Mouse (Mus musculus): ENCODE data around the gene Armc7. TPM values are rescaled to one million over a fixed set of nuclear protein-coding genes. Genes with fewer than 3 reads are reported as not detected.

Armc7 gene
- total and polyA plus RNA-seq, 3 experiments, result 6.0 to 24.4 (median 7.8) TPM

GRCm38 (mm10) chr11:115457405-115457804 lies 18.1 kb upstream of the Armc7 start:
- Histone ChIP-seq H3K9me3 (replicated peaks) (no peaks in the 10 kb centered on the region; the same call in 1 of the 2 replicates), H3K27me3 (ENCODE audit: insufficient read depth, low read length) (peaks cover 21% of the 10 kb centered on the region), H3K4me3 (ENCODE audit: low read depth, low read length) (no peak overlapping the region), H3K4me1 (ENCODE audit: insufficient read depth, low read depth, low read length) (no peaks in the 10 kb centered on the region), H3K36me3 (replicated peaks) (no peaks in the 10 kb centered on the region)
- TF ChIP-seq CTCF (IDR thresholded peaks at IDR 0.05; ENCODE audit: low read depth, low read length) (no peak), TAL1 (conservative IDR thresholded peaks at IDR 0.05; ENCODE audit: low read depth, low read length) (no peak), GATA2 (IDR thresholded peaks at IDR 0.05; ENCODE audit: borderline replicate concordance, low read depth, low read length) (no peak), POLR2AphosphoS5 (IDR thresholded peaks at IDR 0.05; ENCODE audit: insufficient replicate concordance, low read depth, low read length) (no peak), GATA1 (IDR thresholded peaks at IDR 0.05; ENCODE audit: borderline replicate concordance, low read length) (no peak)
- DNase-seq (ENCODE audit: low spot score), result no peak
- no peak for ATAC-seq (ENCODE audit: extremely low read depth, insufficient number of reproducible peaks, low FRiP score, poor library complexity, severe bottlenecking)

- TF ChIP-seq POLR2AphosphoS5 (IDR thresholded peaks at IDR 0.05; ENCODE audit: insufficient replicate concordance, low read depth, low read length) (no peak), CTCF (IDR thresholded peaks at IDR 0.05; ENCODE audit: low read depth, low read length) (no peak), GATA2 (IDR thresholded peaks at IDR 0.05; ENCODE audit: borderline replicate concordance, low read depth, low read length) (no peak), GATA1 (IDR thresholded peaks at IDR 0.05; ENCODE audit: borderline replicate concordance, low read length) (no peak), TAL1 (conservative IDR thresholded peaks at IDR 0.05; ENCODE audit: low read depth, low read length) (no peak)
- no peaks in the 10 kb centered on the region for H3K4me1 ChIP-seq (ENCODE audit: insufficient read depth, low read depth, low read length)
- peaks cover 40% of the 10 kb centered on the region for H3K27me3 ChIP-seq (ENCODE audit: insufficient read depth, low read length)
- no peaks in the 10 kb centered on the region for H3K9me3 ChIP-seq (replicated peaks)
- no peaks in the 10 kb centered on the region for H3K36me3 ChIP-seq (replicated peaks)
- H3K4me3 ChIP-seq (ENCODE audit: low read depth, low read length), result no peak overlapping the region
- ATAC-seq (ENCODE audit: extremely low read depth, insufficient number of reproducible peaks, low FRiP score, poor library complexity, severe bottlenecking) (no peak), DNase-seq (ENCODE audit: low spot score) (no peak)
Observed at GRCm38 (mm10) chr11:115460976-115461375, 14.5 kb upstream of the Armc7 start.

GRCm38 (mm10) chr11:115461846-115462242 lies 13.6 kb upstream of the Armc7 start:
- no peaks in the 10 kb centered on the region for H3K36me3 ChIP-seq (replicated peaks)
- TF ChIP-seq GATA1 (IDR thresholded peaks at IDR 0.05; ENCODE audit: borderline replicate concordance, low read length), result no peak
- TF ChIP-seq POLR2AphosphoS5 (IDR thresholded peaks at IDR 0.05; ENCODE audit: insufficient replicate concordance, low read depth, low read length), result no peak
- TF ChIP-seq TAL1 (conservative IDR thresholded peaks at IDR 0.05; ENCODE audit: low read depth, low read length), result no peak
- TF ChIP-seq CTCF (IDR thresholded peaks at IDR 0.05; ENCODE audit: low read depth, low read length), result no peak
- no peak for TF ChIP-seq GATA2 (IDR thresholded peaks at IDR 0.05; ENCODE audit: borderline replicate concordance, low read depth, low read length)
- H3K9me3 ChIP-seq (replicated peaks), result no peaks in the 10 kb centered on the region
- H3K27me3 ChIP-seq (ENCODE audit: insufficient read depth, low read length), result peaks cover 47% of the 10 kb centered on the region
- no peak overlapping the region for H3K4me3 ChIP-seq (ENCODE audit: low read depth, low read length)
- no peaks in the 10 kb centered on the region for H3K4me1 ChIP-seq (ENCODE audit: insufficient read depth, low read depth, low read length)
- ATAC-seq (ENCODE audit: extremely low read depth, insufficient number of reproducible peaks, low FRiP score, poor library complexity, severe bottlenecking), result no peak
- DNase-seq (ENCODE audit: low spot score), result no peak

- H3K36me3 ChIP-seq (replicated peaks), result no peaks in the 10 kb centered on the region
- peaks cover 51% of the 10 kb centered on the region for H3K27me3 ChIP-seq (ENCODE audit: insufficient read depth, low read length)
- H3K9me3 ChIP-seq (replicated peaks), result no peaks in the 10 kb centered on the region
- TF ChIP-seq GATA1 (IDR thresholded peaks at IDR 0.05; ENCODE audit: borderline replicate concordance, low read length) (no peak), CTCF (IDR thresholded peaks at IDR 0.05; ENCODE audit: low read depth, low read length) (no peak), TAL1 (conservative IDR thresholded peaks at IDR 0.05; ENCODE audit: low read depth, low read length) (no peak), GATA2 (IDR thresholded peaks at IDR 0.05; ENCODE audit: borderline replicate concordance, low read depth, low read length) (no peak), POLR2AphosphoS5 (IDR thresholded peaks at IDR 0.05; ENCODE audit: insufficient replicate concordance, low read depth, low read length) (no peak)
- ATAC-seq (ENCODE audit: extremely low read depth, insufficient number of reproducible peaks, low FRiP score, poor library complexity, severe bottlenecking), result no peak
- no peak for DNase-seq (ENCODE audit: low spot score)
- no peak within 1 kb of the TSS for H3K4me3 ChIP-seq (ENCODE audit: low read depth, low read length)
- peaks cover 2% of the 10 kb centered on the region; the same call in 1 of the 2 replicates for H3K4me1 ChIP-seq (ENCODE audit: insufficient read depth, low read depth, low read length)
Observed at GRCm38 (mm10) chr11:115462243-115462891, 13.1 kb upstream of the Armc7 start, which contains the start of gene Slc16a5. Gene Slc16a5, plus strand, starts transcription at chr11:115462474.

- peaks cover 55% of the 10 kb centered on the region for H3K27me3 ChIP-seq (ENCODE audit: insufficient read depth, low read length)
- no peak for ATAC-seq (ENCODE audit: extremely low read depth, insufficient number of reproducible peaks, low FRiP score, poor library complexity, severe bottlenecking)
- TF ChIP-seq POLR2AphosphoS5 (IDR thresholded peaks at IDR 0.05; ENCODE audit: insufficient replicate concordance, low read depth, low read length), result no peak
- no peak for TF ChIP-seq CTCF (IDR thresholded peaks at IDR 0.05; ENCODE audit: low read depth, low read length)
- TF ChIP-seq GATA2 (IDR thresholded peaks at IDR 0.05; ENCODE audit: borderline replicate concordance, low read depth, low read length), result no peak
- TF ChIP-seq GATA1 (IDR thresholded peaks at IDR 0.05; ENCODE audit: borderline replicate concordance, low read length), result no peak
- no peak for TF ChIP-seq TAL1 (conservative IDR thresholded peaks at IDR 0.05; ENCODE audit: low read depth, low read length)
- DNase-seq (ENCODE audit: low spot score), result no peak
- no peaks in the 10 kb centered on the region for H3K9me3 ChIP-seq (replicated peaks)
- H3K4me3 ChIP-seq (ENCODE audit: low read depth, low read length), result no peak overlapping the region
- H3K4me1 ChIP-seq (ENCODE audit: insufficient read depth, low read depth, low read length), result peaks cover 4% of the 10 kb centered on the region; the same call in 1 of the 2 replicates
- no peaks in the 10 kb centered on the region for H3K36me3 ChIP-seq (replicated peaks)
Observed at GRCm38 (mm10) chr11:115463397-115463796, 12.1 kb upstream of the Armc7 start.

- Histone ChIP-seq H3K27me3 (ENCODE audit: insufficient read depth, low read length) (peaks cover 60% of the 10 kb centered on the region), H3K4me1 (ENCODE audit: insufficient read depth, low read depth, low read length) (peaks cover 4% of the 10 kb centered on the region; the same call in 1 of the 2 replicates), H3K9me3 (replicated peaks) (no peaks in the 10 kb centered on the region), H3K4me3 (ENCODE audit: low read depth, low read length) (no peak overlapping the region), H3K36me3 (replicated peaks) (no peaks in the 10 kb centered on the region)
- no peak for ATAC-seq (ENCODE audit: extremely low read depth, insufficient number of reproducible peaks, low FRiP score, poor library complexity, severe bottlenecking)
- DNase-seq (ENCODE audit: low spot score), result no peak
- TF ChIP-seq TAL1 (conservative IDR thresholded peaks at IDR 0.05; ENCODE audit: low read depth, low read length) (no peak), CTCF (IDR thresholded peaks at IDR 0.05; ENCODE audit: low read depth, low read length) (no peak), POLR2AphosphoS5 (IDR thresholded peaks at IDR 0.05; ENCODE audit: insufficient replicate concordance, low read depth, low read length) (no peak), GATA1 (IDR thresholded peaks at IDR 0.05; ENCODE audit: borderline replicate concordance, low read length) (no peak), GATA2 (IDR thresholded peaks at IDR 0.05; ENCODE audit: borderline replicate concordance, low read depth, low read length) (no peak)
Observed at GRCm38 (mm10) chr11:115464851-115465250, 10.6 kb upstream of the Armc7 start.

Measured in G1E (cell line).